Mouse (Mus musculus) kidney, postnatal 10 days (tissue): ENCODE results near the gene Heg1.

Experiments
- DNase-seq: peaks from one replicate; pipeline ENCODE4 v3.0.0; 2021; ENCODE audit warnings: mixed read lengths

Gene Heg1

DNA sequence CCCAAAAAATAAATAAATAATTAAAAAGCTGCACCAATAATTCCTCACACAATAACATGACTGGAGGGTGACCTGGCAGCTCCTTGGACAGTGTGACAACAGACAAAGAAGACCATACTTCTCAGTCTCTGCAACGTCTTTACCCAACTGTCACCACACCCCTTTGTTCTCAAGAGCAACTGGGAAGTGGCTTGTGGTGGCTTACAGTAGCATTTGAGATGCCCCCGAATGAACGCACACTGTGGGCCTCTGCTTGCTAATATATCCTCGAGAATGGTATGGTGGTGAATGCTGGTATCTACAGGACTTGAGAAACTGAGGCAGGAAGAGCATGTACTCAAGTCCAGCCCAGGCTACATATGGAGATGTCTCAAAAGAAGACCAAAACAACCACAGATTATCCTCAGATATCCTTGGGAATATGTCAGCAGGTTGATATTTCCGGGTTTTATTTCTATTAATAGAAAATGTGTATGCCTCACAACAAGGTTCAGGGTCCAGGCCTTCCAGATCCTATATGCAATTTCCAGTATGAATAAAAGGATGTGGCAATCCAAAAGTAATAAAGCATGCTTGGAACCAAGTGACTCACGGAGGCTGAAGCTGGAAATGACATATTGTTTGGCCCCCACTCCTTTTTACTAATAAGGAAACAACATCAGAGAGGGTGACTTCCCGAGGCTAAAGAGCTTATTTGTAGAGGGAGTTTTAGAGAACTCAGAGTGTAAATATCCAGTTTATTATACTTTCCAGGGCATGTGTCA is 92.8 kb downstream of the Heg1 start:
- DNase-seq = no peak

DNA sequence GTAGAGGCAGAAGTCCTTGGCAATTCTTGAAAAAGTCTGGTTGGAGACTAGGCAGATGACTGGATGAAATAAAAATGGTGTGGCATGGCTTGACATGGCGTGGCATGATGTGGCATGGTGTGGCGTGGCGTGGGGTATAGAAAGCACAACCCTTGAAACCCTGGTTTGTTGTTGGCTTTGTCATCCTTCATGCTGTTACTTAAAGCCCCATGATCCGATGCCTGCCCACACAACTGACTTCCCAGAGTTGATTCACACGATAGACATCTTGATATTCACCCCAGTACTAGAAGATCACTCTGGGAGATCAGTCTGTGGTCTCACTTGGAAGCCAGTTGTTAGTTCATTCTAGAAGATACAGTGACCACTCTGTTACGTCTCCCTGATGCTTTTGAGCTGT is 93.4 kb downstream of the Heg1 start:
- no peak for DNase-seq

DNA sequence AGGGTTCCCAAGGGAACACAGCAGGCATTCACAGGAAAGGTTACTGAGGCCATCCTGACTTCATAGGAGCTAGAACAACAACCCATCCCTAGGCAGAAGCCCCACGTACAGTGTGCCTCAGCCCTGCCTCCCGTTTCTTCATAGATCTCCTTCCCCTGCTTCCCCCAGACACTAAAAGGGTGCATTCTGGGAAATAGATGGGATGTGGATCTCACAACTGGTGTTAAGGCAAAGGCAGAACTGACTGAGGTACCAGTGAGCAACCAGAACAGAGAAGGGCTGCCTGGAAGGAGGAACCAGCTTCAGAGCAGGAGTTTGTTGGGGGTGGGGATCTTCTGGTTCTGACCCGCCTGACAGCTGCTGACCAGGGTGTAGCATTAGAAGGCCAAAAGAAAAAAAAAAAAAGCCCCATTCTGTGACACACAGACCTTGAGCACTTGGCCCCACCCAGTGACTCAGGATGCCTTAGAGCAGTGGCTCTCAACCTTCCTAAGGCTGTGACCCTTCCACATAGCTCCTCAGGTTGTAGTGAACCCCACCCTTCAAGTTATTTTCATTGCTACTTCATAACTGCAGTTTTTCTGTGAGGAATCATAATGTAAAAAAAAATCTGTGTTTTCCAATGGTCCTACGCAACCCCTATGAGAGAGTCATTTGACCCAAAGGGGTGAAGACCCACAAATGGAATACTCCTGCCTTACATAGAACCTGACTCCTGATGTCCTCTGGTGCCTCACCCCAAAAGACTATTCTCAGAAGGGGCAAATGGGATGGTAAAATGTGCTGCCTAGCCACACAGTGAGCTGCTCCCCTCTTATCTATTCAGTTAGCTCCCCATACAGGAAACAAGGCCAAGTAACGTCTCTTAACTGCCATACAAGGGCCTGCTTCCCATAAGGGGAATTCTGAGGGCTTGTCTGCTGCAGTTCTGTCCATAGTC is 97.9 kb downstream of the Heg1 start:
- no peak for DNase-seq

DNA sequence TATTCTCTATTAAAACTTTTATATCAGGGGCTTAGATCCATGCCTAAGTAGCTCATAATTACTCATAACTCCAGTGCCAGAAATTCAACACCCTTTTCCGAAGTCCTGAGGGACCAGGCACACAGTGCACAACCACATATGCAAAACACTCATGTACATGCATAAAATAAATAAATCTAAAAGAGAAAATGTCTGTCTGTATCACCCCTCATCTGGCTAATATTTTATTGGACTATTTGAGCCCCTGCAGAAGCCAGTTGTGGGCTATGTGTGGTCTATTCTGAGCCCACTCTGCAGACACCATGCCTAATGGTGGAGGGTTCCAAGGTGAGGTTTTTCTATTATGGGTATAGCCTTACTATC is 98.5 kb downstream of the Heg1 start:
- DNase-seq = no peak

DNA sequence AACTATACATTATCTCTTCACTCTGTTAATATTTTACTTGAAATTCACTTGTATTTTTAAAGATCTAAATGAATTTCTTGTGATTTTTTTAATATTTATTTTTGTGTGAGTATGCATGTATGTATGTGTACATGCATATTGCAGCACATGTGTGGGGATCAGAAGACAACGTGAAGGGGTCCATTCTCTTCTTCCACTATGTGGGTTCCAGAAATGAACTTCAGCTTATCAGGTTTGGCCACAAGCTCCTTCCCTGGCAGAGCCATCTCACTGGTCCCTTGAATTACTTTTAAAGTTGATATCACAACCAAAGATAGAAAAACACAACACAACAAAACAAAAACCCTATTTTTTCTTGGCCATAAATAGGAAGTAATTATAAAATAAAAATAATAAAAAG is 100.4 kb downstream of the Heg1 start:
- DNase-seq = no peak

DNA sequence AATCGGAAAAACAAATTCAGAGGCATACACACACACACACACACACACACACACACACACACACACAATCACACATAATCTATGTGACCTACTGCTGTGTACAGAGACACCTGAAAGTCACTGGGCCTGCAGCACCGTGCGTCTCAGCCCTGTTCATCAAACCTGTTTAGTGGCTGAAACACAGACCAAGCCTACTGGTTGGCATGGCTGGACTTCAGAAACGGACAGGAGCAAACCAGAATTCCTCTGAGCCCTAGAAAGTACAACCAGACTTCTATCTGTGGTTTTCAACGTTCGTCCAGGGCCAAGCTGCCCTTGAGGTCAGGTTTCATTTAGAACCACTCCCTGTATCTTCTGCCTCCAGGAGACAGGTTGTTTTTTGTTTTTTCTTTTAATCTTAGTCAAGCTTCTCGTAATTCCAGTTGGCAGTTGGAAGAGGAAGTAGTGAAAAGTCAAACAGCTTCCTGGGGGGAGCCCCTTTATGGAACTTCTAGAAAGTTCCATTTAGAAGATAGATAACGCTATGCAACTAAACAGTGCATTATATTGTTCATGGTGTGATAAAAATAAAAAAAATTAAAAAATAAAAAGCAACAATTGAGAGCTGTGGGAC is 101.0 kb downstream of the Heg1 start:
- DNase-seq = no peak

DNA sequence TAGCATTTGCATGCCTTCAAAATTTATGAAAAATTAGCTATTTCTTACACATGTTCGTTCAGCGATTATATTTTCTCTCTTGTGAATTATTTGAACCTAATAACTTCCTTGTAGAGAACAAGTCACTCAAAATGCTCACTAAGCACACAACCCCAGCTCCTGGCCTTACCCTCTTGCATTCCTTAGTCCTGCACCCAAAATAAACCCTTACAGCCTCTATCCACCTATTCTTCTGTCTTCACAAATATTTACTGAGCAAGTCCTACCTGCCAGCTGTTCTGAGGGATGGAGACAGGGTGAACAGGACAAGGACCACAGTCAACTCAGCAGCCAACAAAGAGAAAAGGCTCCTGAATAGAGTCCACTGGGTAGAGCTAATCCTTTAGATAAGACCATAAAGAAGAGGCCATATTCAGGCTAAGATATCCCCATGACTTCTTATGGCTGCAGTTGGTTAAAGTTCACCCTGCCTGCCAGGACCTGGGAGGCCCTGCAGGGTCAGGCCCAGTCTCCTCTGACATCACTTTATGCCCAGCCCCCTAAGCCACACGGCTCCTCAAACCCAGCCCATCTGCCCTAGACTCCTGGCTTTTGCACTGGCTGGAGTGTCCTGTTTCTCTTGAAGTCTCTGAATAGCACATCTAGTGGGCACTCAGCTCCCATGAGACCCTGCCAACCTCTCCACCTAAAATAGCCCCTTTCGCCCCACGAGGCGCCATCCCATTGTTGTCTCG is 102.7 kb downstream of the Heg1 start:
- no peak for DNase-seq

DNA sequence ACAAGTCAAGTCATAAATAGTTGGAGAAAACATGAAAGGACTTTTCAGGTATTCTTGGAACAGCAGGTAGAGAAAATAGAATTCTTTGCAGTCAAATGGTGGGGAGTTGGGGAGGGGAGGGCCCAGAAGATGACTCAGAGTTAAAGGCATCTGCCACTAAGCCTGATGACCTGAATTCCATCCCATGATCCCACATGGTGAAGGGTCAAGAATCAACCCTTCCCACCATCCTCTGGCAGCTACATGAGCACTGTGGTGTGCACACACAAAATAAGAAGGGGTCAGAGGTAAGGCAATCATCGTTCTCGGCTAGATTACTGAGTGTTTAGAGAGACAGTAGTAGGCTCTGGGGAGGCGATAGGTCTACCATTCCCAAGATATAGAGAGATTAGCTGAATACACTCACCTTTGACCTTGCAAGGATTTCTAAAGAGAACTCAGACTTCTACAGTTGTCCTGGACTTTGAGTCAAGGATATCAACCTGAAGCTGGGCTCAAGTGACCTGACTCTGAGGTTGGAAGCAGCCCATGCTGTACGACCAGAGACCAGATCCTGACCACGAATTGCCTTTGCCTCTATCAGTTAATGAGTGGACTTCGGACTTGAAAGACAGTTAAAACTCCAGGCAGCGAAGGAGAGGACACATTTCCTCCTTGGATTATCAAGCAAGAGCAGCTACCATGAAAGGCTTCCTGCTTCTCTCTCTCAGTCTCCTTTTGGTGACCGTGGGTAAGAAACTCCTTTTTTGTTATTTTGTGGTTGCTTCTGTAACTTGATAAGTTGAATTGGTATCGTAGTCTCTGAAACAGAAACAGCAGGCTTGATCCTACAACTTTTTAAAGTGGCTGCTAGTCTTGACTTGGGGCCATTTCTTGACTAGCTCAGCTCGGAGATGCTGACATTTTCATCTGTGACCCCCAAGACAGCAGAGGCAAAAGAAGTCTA is 109.9 kb downstream of the Heg1 start, which contains the start of gene Muc13:
Gene Muc13, plus strand, starts transcription at position 192 of the 946 bp plus-strand sequence.
- no peak for DNase-seq

DNA sequence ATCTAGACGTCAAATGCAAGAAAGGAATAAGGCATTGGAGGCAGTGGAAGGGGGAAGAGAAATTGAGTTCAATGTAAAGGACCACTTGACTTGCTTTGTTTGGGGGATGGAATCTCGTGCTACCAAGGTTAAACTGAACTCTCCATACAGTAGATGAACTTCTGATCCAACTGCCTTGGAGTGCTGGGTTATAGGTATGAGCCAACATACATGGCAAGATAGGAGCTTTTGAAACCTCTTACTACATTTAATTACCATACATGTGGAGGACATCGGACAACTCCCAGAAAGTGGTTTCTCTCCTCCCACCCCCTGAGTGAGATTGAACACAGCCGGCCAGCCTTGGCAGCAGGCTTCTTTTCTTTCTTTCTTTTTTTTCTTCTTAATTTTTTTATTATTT is 110.9 kb downstream of the Heg1 start:
- no peak for DNase-seq

DNA sequence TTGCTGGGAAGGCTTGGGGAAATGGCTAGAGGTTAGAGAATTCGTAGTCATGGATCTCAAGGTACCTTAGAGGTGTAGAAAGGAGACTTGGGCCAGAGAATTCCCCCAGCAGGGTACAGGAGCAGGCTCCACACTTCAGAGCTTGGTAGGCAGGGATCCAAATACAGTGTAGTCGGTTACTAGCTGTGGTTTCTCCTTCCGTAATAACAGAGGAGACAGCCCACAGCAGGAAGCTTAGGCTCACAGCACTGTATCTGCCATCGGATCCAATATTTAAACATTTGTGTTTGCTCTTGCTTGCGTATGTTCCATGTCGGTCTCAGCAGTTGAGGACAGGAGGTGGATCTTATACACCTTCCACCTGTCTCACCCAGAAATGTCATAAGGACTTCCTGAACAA is 111.7 kb downstream of the Heg1 start:
- DNase-seq = no peak

DNA sequence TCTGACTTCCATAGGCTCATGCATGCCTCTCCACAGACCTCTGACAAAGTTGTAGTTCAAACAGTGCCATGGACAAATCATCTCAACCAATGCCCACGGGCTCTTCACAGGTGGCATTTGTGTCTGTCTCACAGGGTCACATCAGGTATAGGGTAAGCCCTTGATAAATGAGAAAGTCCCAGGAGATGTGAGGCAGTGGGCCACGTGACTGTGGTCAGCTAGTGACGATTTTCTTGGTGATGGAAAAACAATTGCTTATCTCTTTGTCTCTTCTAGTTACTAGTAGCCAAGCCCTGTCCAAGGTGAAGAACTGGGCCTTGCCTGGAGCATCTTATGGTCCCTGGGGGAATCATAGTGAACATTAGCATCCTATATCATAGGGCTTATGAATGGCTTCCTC is 112.6 kb downstream of the Heg1 start:
- no peak for DNase-seq

DNA sequence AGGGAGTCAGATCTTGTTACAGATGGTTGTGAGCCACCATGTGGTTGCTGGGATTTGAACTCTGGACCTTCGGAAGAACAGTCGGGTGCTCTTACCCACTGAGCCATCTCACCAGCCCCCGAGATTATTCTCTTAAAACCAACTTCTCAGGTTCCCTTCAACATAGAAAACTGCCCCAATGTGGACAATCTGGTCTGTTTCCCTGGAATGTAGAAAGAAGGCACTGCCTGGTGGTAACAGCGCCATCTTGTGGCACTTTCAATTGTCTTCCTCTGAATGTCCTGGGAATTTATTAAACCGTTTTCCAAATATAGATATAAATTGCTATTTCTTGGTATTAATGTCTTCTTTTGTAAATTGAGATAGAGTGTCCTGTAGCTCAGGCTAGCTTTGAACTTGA is 113.7 kb downstream of the Heg1 start:
- peak; percentile 82 for DNase-seq

DNA sequence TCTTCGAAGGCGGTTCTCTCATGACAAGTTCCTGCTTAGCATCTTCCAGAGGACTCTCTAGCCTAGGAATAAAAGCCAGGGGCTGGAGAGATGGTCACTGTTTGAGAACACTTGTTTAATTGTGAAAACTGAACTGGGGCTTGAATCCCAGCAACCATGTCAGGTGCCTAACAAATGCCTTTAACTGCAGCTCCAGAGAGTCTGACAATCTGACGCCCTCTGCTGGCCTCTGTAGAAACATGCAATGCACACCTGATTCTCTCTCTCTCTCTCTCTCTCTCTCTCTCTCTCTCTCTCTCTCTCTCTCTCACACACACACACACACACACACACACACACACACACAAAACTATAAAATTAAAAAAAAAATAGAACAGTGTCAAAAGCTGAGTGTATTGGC is 125.8 kb downstream of the Heg1 start:
- DNase-seq = no peak

DNA sequence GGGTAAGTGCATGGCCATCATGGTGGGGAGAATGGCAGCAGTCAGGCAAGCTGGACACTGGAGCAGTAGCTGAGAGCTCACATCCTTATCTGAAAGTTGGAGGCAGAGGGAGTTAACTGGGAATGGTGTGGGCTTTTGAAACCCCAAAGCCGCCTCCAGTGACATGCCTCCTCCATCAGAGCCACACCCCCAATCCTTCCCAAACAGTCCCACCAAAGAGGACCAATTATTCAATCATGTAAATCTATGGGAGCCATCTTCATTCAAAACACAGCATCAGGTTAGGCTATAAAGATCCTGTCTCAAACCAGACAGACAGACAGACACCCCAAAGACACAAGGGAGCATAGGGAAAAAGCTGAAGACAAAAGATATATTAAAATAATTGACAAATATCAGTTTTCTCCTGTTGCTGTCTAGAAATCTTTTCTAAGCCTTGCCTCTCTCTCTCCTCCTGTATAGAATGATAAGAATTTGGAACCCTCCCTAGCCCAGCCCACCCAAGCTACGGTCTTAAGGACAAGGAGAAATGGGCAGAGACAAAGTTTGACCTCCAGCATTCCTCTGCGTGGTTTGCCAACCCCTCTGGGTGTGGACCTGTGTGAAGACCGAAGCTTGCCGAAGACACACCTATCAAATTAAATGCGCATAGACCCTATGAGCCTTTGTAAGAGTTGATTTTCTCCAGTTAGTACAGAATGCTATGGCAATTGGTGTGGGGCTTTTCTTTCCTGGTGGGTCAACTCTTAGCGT is 134.4 kb downstream of the Heg1 start:
- no peak for DNase-seq

DNA sequence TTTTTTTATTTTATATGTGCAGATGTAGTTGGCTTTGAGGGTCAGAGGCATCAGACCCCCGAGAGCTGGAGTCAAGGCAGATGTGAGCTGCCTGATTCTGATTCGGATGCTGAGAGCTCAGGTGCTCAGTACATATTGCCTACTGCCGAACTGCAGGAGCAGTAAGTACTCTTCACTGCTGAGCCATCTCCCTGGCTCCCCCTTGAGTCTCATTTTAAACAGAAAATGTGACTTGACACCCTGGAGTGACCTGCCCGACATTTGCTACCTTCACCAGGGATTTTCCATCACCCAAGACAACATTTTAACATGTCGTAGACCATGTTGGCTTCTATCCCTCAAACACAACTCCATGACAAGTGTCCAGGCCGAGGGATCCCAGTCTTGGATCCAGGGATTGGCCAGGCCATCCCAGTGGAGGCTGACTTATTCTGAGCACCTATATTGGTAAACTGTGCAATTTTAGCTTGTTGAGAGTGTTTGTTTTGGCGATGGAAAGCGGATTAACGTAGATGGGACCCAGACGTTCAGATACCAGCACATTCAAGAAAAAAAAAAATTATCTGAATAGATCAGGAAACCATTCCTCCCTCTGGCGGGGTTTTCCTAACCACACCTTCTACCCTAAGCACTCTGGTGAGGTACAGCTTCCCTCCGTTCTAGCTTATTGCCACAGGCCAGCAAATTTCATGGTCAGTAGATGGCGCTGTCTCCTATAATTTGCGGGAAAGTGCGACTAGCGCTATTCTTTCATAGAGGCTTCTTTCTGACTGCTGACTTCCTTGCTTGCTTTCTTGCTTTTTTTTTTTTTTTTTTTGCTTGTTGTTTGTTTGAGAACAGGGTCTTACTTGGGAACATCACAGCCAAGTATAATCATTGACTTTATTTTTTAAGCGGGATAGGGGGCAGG is 136.4 kb downstream of the Heg1 start:
- DNase-seq = peak; percentile 93
